9 mouse cellular contexts compared by ENCODE assay signal in genomic region chr3:138800664-138801411, GRCm38 (mm10). TPM values are rescaled to one million over a fixed set of nuclear protein-coding genes. Genes with fewer than 3 reads are reported as not detected.
DNase-seq lines count a peak whose midpoint lies in the region; ATAC-seq and TF ChIP-seq lines count a peak whose summit lies in the region.
"Had no signal": no experiment of that assay in that cellular context is flagged by ENCODE, and none has a peak within 500 bp of the region (broad histone marks: within the 10 kb centered on the region; RNA-seq: fewer than 3 reads in every experiment).

No protein-coding gene starts in this region.

- no peak overlapping the region for H3K27ac ChIP-seq in midbrain, embryonic 11.5 days (ENCODE audit: low read depth, low read length)
- no peak overlapping the region for H3K27ac ChIP-seq in liver, embryonic 11.5 days (ENCODE audit: low read depth, low read length)
- no peak overlapping the region for H3K27ac ChIP-seq in intestine, postnatal 0 days (ENCODE audit: low read depth, low read length)
- H3K27ac ChIP-seq: macrophage had no signal

- H3K4me1 ChIP-seq in midbrain, embryonic 11.5 days (ENCODE audit: control insufficient read depth, insufficient read depth, low read length): peaks cover 24% of the 10 kb centered on the region
- H3K4me1 ChIP-seq in liver, embryonic 11.5 days (replicated peaks; ENCODE audit: control insufficient read depth, insufficient read depth, low read length): no peaks in the 10 kb centered on the region
- no peaks in the 10 kb centered on the region; the same call in 1 of the 2 replicates for H3K4me1 ChIP-seq in intestine, postnatal 0 days (replicated peaks; ENCODE audit: control insufficient read depth, insufficient read depth, low read length)

- H3K36me3 ChIP-seq in midbrain, embryonic 11.5 days (ENCODE audit: control insufficient read depth, insufficient read depth, low read length): no peaks in the 10 kb centered on the region
- H3K36me3 ChIP-seq in liver, embryonic 11.5 days (ENCODE audit: control insufficient read depth, insufficient read depth, low read length): no peaks in the 10 kb centered on the region
- no peaks in the 10 kb centered on the region for H3K36me3 ChIP-seq in intestine, postnatal 0 days (ENCODE audit: control insufficient read depth, insufficient read depth)

- no peak overlapping the region for H3K4me3 ChIP-seq in midbrain, embryonic 11.5 days (ENCODE audit: low read depth, low read length)
- H3K4me3 ChIP-seq in liver, embryonic 11.5 days (ENCODE audit: low read depth, low read length): no peak overlapping the region
- no peak overlapping the region for H3K4me3 ChIP-seq in intestine, postnatal 0 days (ENCODE audit: low read depth, low read length)

- no peak overlapping the region for H3K9ac ChIP-seq in midbrain, embryonic 11.5 days (ENCODE audit: low read length)
- H3K9ac ChIP-seq in liver, embryonic 11.5 days (ENCODE audit: low read depth, low read length): no peak overlapping the region
- H3K9ac ChIP-seq in intestine, postnatal 0 days (ENCODE audit: low read depth, low read length): no peak overlapping the region

- WGBS in midbrain, embryonic 11.5 days: 59% methylated on average over 16 of the region's 16 CpGs
- WGBS in liver, embryonic 11.5 days: 85% methylated on average over 16 of the region's 16 CpGs
- 69% methylated on average over 16 of the region's 16 CpGs for WGBS in intestine, postnatal 0 days

- peak; percentile 43; the same call in 1 of the 2 replicates for ATAC-seq in midbrain, embryonic 11.5 days (ENCODE audit: low FRiP score)
- no peak for ATAC-seq in liver, embryonic 11.5 days (replicated peaks; ENCODE audit: low FRiP score)
- no peak for ATAC-seq in intestine, postnatal 0 days

- intact Hi-C loops in left cerebral cortex, postnatal 25 days (cut with DNase I): loop anchor here (5.0 kb wide), 2 partner anchors 51 to 106 kb away; no protein-coding TSS in a partner anchor
- intact Hi-C loops in left cerebral cortex, postnatal 36 days (cut with DNase I): loop anchor here (5.0 kb wide), 2 partner anchors 51 to 54 kb away; no protein-coding TSS in a partner anchor

- TF ChIP-seq CTCF in intestine, postnatal 0 days (IDR thresholded peaks at IDR 0.05; ENCODE audit: low read depth): no peak

- DNase-seq in left cerebral cortex, postnatal 25 days (ENCODE audit: low spot score in 2 of 2): peak; percentile 48 to 52
- DNase-seq in left cerebral cortex, postnatal 36 days (ENCODE audit: low spot score in 2 of 2): no peak
- DNase-seq in cerebellum, adult 9-10 months: peak; percentile 87
- DNase-seq in gastrocnemius, adult 8-10 months (ENCODE audit: low spot score in 2 of 2): peak; percentile 22 to 28
- no peak for DNase-seq in midbrain, embryonic 11.5 days (ENCODE audit: low spot score, missing footprints)
- DNase-seq in spleen, postnatal 36 days (ENCODE audit: low spot score in 2 of 2): no peak
- DNase-seq in liver, embryonic 11.5 days (ENCODE audit: low spot score): no peak

- H3K27me3 ChIP-seq in midbrain, embryonic 11.5 days (ENCODE audit: control insufficient read depth, insufficient read depth, low read length): no peaks in the 10 kb centered on the region
- H3K27me3 ChIP-seq in liver, embryonic 11.5 days (replicated peaks; ENCODE audit: control insufficient read depth, insufficient read depth, low read length): no peaks in the 10 kb centered on the region
- H3K27me3 ChIP-seq in intestine, postnatal 0 days (replicated peaks; ENCODE audit: control insufficient read depth, insufficient read depth, low read length): no peaks in the 10 kb centered on the region

- H3K9me3 ChIP-seq in midbrain, embryonic 11.5 days (ENCODE audit: control insufficient read depth, low read length): no peaks in the 10 kb centered on the region
- H3K9me3 ChIP-seq in liver, embryonic 11.5 days (ENCODE audit: control insufficient read depth, low read length): no peaks in the 10 kb centered on the region
- H3K9me3 ChIP-seq in intestine, postnatal 0 days (ENCODE audit: control insufficient read depth): no peaks in the 10 kb centered on the region

- no peak overlapping the region for H3K4me2 ChIP-seq in midbrain, embryonic 11.5 days
- H3K4me2 ChIP-seq in liver, embryonic 11.5 days: no peak overlapping the region
- no peak overlapping the region; the same call in 1 of the 2 replicates for H3K4me2 ChIP-seq in intestine, postnatal 0 days (replicated peaks; ENCODE audit: low read depth)

RNA-seq across cellular contexts. Expression of gene Tspan5, which starts 58.8 kb away (rescaled TPM):
- total RNA-seq in left cerebral cortex, postnatal 25 days (2021): 100 to 1,000 TPM; 260 to 264 TPM
- total RNA-seq in left cerebral cortex, postnatal 36 days (2021): 100 to 1,000 TPM; 247 to 286 TPM
- total RNA-seq in gastrocnemius, adult 8-10 months (2022): 1 to 10 TPM; 1.1 to 2.0 (median 1.7) TPM
- 46.6 and 48.6 TPM in 2 replicates for polyA plus RNA-seq in midbrain, embryonic 11.5 days (2014; fragmentation: Nextera tagmentation; extraction: Ambion mirVana)
- polyA plus RNA-seq in liver, embryonic 11.5 days (2014; fragmentation: Nextera tagmentation; extraction: Ambion mirVana): 12.5 and 13.3 TPM in 2 replicates
- polyA plus RNA-seq in intestine, postnatal 0 days (2015; fragmentation: Nextera tagmentation; extraction: Ambion mirVana): 6.4 and 7.4 TPM in 2 replicates

Comparison
In these comparisons a context has a peak if more than half of its experiments do, and no peak if none do; other contexts are left out.
1. DNase-seq: peak in left cerebral cortex, postnatal 25 days (2 of 2), cerebellum, adult 9-10 months (single experiment) and gastrocnemius, adult 8-10 months (2 of 2); none in left cerebral cortex, postnatal 36 days (0 of 2), midbrain, embryonic 11.5 days (single experiment), spleen, postnatal 36 days (0 of 2) and liver, embryonic 11.5 days (single experiment).
2. RNA of gene Tspan5, which starts 58.8 kb away (total RNA-seq): 247 to 286 TPM in left cerebral cortex, postnatal 36 days and 260 to 264 TPM in left cerebral cortex, postnatal 25 days; 1.1 to 2.0 TPM in gastrocnemius, adult 8-10 months; every median in the first group is over 10 times any median in the second.